Comparison of ENCODE assay signal across 8 mouse cellular contexts in the genomic region with DNA sequence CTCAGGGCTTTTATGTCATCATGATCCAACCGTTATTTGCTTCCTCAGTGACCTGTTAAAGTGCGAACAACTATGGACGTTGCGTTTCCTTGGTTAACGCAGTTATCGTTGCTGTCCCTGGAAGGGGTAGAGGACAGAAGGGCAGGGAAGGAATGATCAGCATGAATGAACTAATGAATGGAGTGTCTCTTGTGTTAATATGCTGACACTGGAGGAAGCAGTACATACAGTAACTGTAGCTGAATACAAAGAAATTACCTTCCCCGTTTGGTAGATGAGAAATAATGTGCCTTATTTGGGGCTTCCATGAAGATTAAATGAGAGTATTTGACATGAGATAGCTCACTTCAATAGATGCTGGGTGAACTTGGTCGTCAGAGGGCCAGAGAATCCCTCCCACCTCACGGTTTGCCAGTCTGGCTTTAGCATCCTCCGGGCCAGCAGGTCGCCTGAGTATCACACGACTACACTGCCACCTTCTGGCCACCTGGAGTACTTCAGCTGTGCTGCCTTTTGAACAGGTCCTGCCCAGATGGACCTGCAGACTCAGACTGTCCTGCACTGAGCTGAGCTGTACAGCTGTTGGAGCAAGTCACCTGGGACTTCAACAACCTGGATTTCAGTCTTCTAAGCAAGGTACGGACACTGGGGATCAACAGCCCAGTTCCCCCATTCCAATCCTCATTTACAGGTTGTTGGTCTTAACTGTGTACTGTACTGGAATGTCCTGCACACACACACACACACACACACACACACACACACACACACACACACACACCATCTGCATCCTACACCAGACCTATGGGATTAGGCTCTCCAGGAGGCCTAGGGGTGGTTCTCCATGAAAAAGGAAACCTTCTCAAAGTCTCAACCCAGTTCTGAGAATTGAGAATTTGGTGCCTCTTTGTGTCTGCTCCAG. TPM values are rescaled to one million over a fixed set of nuclear protein-coding genes. Genes with fewer than 3 reads are reported as not detected.
DNase-seq lines count a peak whose midpoint lies in the region; ATAC-seq and TF ChIP-seq lines count a peak whose summit lies in the region.

No protein-coding gene starts in this region.

- 48% methylated on average over 13 of the region's 13 CpGs for WGBS in embryonic facial prominence, embryonic 15.5 days
- 50% methylated on average over 13 of the region's 13 CpGs for WGBS in kidney, embryonic 15.5 days
- 47% methylated on average over 13 of the region's 13 CpGs for WGBS in limb, embryonic 14.5 days

- peak; percentile 74; the same call in 1 of the 2 replicates for ATAC-seq in embryonic facial prominence, embryonic 15.5 days (ENCODE audit: insufficient number of reproducible peaks, low FRiP score, low TSS enrichment, low read depth)
- ATAC-seq in kidney, embryonic 15.5 days (replicated peaks; ENCODE audit: low FRiP score) = peak; percentile 69
- peak; percentile 76; the same call in 1 of the 2 replicates for ATAC-seq in limb, embryonic 14.5 days (ENCODE audit: low FRiP score, low read depth)

- H3K27ac ChIP-seq in embryonic facial prominence, embryonic 15.5 days (replicated peaks) = no peak overlapping the region
- no peak overlapping the region for H3K27ac ChIP-seq in kidney, embryonic 15.5 days
- no peak overlapping the region for H3K27ac ChIP-seq in limb, embryonic 14.5 days (replicated peaks; ENCODE audit: low read depth, low read length)

- H3K4me2 ChIP-seq in embryonic facial prominence, embryonic 15.5 days (replicated peaks) = no peak overlapping the region
- H3K4me2 ChIP-seq in kidney, embryonic 15.5 days = no peak overlapping the region
- no peak overlapping the region for H3K4me2 ChIP-seq in limb, embryonic 14.5 days (replicated peaks; ENCODE audit: low read depth, low read length, severe bottlenecking)

- H3K9ac ChIP-seq in embryonic facial prominence, embryonic 15.5 days = no peak overlapping the region
- no peak overlapping the region for H3K9ac ChIP-seq in kidney, embryonic 15.5 days
- H3K9ac ChIP-seq in limb, embryonic 14.5 days (ENCODE audit: low read depth, low read length, severe bottlenecking) = no peak overlapping the region

- no peak overlapping the region for H3K4me3 ChIP-seq in embryonic facial prominence, embryonic 15.5 days (replicated peaks)
- no peak overlapping the region for H3K4me3 ChIP-seq in kidney, embryonic 15.5 days (replicated peaks)
- no peak overlapping the region for H3K4me3 ChIP-seq in limb, embryonic 14.5 days (replicated peaks; ENCODE audit: low read length)

- no peaks in the 10 kb centered on the region for H3K36me3 ChIP-seq in embryonic facial prominence, embryonic 15.5 days
- H3K36me3 ChIP-seq in kidney, embryonic 15.5 days = no peaks in the 10 kb centered on the region
- H3K36me3 ChIP-seq in limb, embryonic 14.5 days (ENCODE audit: control insufficient read depth, insufficient read depth, low read length) = no peaks in the 10 kb centered on the region
- no peaks in the 10 kb centered on the region for H3K36me3 ChIP-seq in splenic B cell, adult 2 months (ENCODE audit: control insufficient read depth, insufficient read depth, low read length, poor library complexity, severe bottlenecking)

- no peaks in the 10 kb centered on the region for H3K27me3 ChIP-seq in embryonic facial prominence, embryonic 15.5 days
- no peaks in the 10 kb centered on the region for H3K27me3 ChIP-seq in kidney, embryonic 15.5 days
- no peaks in the 10 kb centered on the region for H3K27me3 ChIP-seq in limb, embryonic 14.5 days (ENCODE audit: control insufficient read depth, insufficient read depth, low read length)
- no peaks in the 10 kb centered on the region for H3K27me3 ChIP-seq in splenic B cell, adult 2 months (ENCODE audit: control insufficient read depth, insufficient read depth, low read length, poor library complexity, severe bottlenecking)

- TF ChIP-seq POLR2A in limb, embryonic 14.5 days (IDR thresholded peaks at IDR 0.05; ENCODE audit: borderline replicate concordance, extremely low read depth, insufficient read depth, insufficient read length) = no peak

- no peaks in the 10 kb centered on the region for H3K9me3 ChIP-seq in embryonic facial prominence, embryonic 15.5 days (replicated peaks)
- no peaks in the 10 kb centered on the region for H3K9me3 ChIP-seq in kidney, embryonic 15.5 days (replicated peaks)
- H3K9me3 ChIP-seq in limb, embryonic 14.5 days (ENCODE audit: control insufficient read depth, low read length) = no peaks in the 10 kb centered on the region

- peak; percentile 90 to 91 for DNase-seq in B cell, adult 2 months
- peak; percentile 60 to 65 for DNase-seq in adrenal gland, postnatal 4 days (ENCODE audit: low spot score in 2 of 2)
- peak; percentile 62 to 86 for DNase-seq in heart, adult 9 months (ENCODE audit: low spot score in 2 of 2)
- DNase-seq in limb, embryonic 14.5 days (ENCODE audit: low spot score) = peak; percentile 86
- peak; percentile 67 to 83 for DNase-seq in natural killer cell, adult 2 months (ENCODE audit: low spot score in 2 of 2)
- DNase-seq in splenic B cell, adult 2 months (ENCODE audit: low read depth, low spot score) = peak; percentile 91

- 0 out of 2 replicates have a peak, but pooled peaks cover 3% of the 10 kb centered on the region for H3K4me1 ChIP-seq in embryonic facial prominence, embryonic 15.5 days
- no peaks in the 10 kb centered on the region for H3K4me1 ChIP-seq in kidney, embryonic 15.5 days
- no peaks in the 10 kb centered on the region for H3K4me1 ChIP-seq in limb, embryonic 14.5 days (ENCODE audit: control insufficient read depth, insufficient read depth, low read length)

RNA-seq across cellular contexts. Expression of a gene that starts 56.2 kb away (rescaled TPM):
- 10 to 100 TPM; 81.9 to 88.0 TPM for total RNA-seq in adrenal gland, postnatal 4 days (2021)
- 103 and 106 TPM in 2 replicates for polyA plus RNA-seq in embryonic facial prominence, embryonic 15.5 days (2015; fragmentation: Nextera tagmentation; extraction: Ambion mirVana)
- polyA plus RNA-seq in kidney, embryonic 15.5 days (2015; fragmentation: Nextera tagmentation; extraction: Ambion mirVana) = 118 and 131 TPM in 2 replicates
- polyA plus RNA-seq in limb, embryonic 14.5 days (2012; rRNA removed) = 53.3 and 54.1 TPM in 2 replicates
- 97.6 and 104 TPM in 2 replicates for polyA plus RNA-seq in limb, embryonic 14.5 days (2014; fragmentation: Nextera tagmentation; extraction: Ambion mirVana)
